Mouse (Mus musculus): Measurements from ENCODE around the gene Col19a1.

- TF ChIP-seq CTCF (IDR thresholded peaks at IDR 0.05; ENCODE audit: insufficient read depth, low read depth, low read length) (no peak), POLR2A (IDR thresholded peaks at IDR 0.05; ENCODE audit: insufficient read depth, low read depth, low read length) (no peak)
Measured at GRCm38 (mm10) chr1:24294979-24295942, 292.0 kb downstream of the Col19a1 start.
